Mouse (Mus musculus) heart, postnatal 14 days (tissue): ENCODE measurements around the gene Cald1. TPM values are rescaled to one million over a fixed set of nuclear protein-coding genes. Genes with fewer than 3 reads are reported as not detected.

ENCODE experiments used
- DNase-seq, 2 experiments: peaks; one replicate each; pipeline ENCODE4 v3.0.0; 2021 to 2022
- intact Hi-C: fragments of 180-260 bp; cut with DNase I; formaldehyde crosslinking; loops from one replicate; pipeline ENCODE4 v1.15.1; 2025
- total RNA-seq, 2 experiments: library from RNA; stranded (reverse); gene quantifications; 2 replicates each; pipeline ENCODE4 v1.2.3; 2021

Cald1 gene
- total RNA-seq, 2 experiments from 2014 or later: 56.0 to 59.6 TPM

GRCm38 (mm10) chr6:34743946-34744345, 145.6 kb downstream of the Cald1 start:
- DNase-seq: no peak
- intact Hi-C loops: no loop called here

DNA sequence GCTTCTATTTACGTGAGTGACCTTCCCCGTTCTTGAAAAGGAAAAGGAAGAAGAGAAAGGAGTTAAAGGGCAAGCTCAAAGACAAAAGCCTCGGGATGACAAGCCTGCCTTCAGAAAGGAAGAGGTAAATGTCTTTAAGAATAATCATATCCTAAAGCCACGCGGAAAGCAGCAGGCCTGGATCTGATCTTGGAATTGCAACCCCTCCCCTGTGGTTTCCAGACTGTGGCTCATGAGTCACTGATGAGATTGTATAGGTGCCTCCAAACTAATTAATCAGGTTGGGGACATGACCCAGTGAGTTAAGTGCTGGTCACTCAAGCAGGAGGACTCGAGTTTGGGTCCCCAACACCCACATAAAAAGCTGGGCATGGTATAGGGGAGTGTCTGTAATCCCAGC, 149.5 kb downstream of the Cald1 start:
- intact Hi-C loops: no loop called here
- no peak for DNase-seq

DNA sequence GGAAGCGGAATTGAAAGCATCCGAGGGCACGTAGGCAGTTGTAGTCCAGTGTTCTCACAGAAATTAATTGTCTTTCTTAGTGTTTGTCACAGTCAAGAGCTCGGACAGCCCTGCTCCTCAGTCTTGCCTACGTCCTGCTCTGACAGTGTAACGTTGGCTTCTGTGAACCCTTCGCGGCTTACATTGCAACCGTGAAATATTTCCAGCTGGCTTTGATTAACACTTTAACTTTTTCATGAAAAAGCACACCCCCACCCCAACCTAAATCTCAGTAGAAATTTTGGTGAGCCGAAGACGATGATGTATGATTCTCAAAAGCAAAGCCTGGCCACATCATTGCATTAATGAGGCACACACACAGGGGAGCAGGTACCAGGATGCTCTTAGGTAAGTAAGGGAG, 150.3 kb downstream of the Cald1 start:
- intact Hi-C loops: no loop called here
- DNase-seq: no peak

GRCm38 (mm10) chr6:34749526-34749925, 151.2 kb downstream of the Cald1 start:
- intact Hi-C loops: no loop called here
- DNase-seq: no peak

- intact Hi-C loops: loop anchor here (5.0 kb wide), 1 partner anchor 63 kb away; no protein-coding TSS in a partner anchor
Measured at GRCm38 (mm10) chr6:34750487-34751120, 152.3 kb downstream of the Cald1 start.

DNA sequence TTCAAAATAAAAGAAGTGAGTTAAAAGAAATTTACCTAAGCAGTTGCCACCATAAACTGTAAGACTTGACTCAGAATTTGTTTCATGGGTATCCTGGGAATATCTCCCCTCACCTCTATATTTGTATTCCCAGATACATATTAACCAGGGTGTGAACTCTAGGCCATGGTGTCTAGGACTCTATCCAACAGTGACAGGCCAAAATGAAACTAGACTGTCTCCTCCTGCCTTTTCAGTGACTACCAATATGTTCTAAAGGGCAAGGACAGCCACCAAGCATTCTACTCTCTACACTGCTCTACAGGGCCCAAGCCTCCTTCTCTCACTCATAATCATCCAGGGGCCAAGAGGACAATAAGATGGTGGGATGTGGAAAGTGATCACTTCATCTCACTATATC, 153.3 kb downstream of the Cald1 start:
- intact Hi-C loops: loop anchor here (5.0 kb wide), 1 partner anchor 64 kb away; no protein-coding TSS in a partner anchor
- DNase-seq: no peak

More at GRCm38 (mm10) chr6:34750487-34751120, 152.3 kb downstream of the Cald1 start:
- peak; percentile 22 to 27 for DNase-seq

DNA sequence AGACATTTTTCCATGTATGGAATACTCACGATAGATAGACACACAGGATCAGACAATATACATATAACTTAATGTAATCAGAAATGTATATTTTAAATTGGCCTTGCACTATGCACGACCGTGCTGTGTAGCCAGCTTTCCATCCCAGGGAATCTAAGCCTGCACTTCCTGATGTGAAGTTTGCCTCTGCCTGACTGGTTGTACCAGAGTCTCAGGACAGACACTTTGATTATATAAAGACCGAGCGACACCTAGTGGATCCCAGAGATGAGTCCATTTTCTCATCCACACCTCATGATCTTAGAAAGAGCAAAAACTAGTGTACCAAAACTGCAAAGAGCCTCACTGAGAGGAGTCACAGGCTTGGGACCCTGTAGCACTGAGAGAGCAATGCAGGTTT, 156.1 kb downstream of the Cald1 start:
- intact Hi-C loops: loop anchor here (1.0 to 5.0 kb wide), 3 partner anchors 67 to 240 kb away; no protein-coding TSS in a partner anchor
- DNase-seq: peak; percentile 52 to 71

GRCm38 (mm10) chr6:34758340-34758739, 160.0 kb downstream of the Cald1 start:
- intact Hi-C loops: loop anchor here (5.0 kb wide), 2 partner anchors 161 to 466 kb away; partner anchors contain the start of gene Cald1
- no peak for DNase-seq

DNA sequence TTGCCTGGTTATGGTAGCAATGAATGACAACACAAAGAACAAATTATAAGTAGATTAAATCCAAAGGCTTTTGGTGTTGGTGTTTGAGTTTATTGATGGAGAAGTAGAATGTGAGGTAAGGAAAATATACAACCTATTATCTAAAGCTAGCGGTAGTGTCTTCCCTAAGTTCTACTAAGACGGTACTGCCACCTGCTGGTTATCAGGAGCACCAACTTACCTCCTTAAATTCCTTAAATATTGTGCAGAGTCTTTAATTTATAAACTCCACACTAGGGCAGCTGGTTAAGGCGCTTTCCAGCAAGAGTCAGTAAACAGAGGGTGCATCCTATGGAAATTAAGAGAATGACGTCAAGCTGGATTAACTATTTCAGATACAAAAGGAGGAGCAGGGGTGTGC, 161.7 kb downstream of the Cald1 start:
- intact Hi-C loops: loop anchor here (5.0 kb wide), 1 partner anchor 157 kb away; no protein-coding TSS in a partner anchor
- DNase-seq: peak; percentile 52 to 64

- DNase-seq: no peak
- intact Hi-C loops: no loop called here
Measured at GRCm38 (mm10) chr6:34765721-34766120, 167.4 kb downstream of the Cald1 start.

DNA sequence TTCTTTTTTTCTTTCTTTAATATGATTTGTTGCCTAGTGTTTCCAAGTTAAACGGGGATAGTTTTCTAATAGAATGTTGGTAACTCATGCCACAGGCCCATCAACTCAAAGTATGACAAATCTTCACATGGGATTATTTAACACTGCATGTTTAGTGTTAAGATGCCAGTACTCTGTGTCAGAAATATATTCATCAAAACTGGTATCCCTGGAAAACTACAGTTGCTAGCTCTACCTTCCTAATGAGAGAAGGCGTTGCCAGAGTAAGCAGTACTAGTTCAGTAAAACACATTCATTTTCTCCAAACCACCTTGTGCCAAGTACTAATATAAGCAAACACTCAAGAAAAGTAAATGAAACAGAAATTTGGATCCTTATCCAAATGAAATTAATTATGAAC, 171.7 kb downstream of the Cald1 start:
- no peak for DNase-seq
- intact Hi-C loops: no loop called here

DNA sequence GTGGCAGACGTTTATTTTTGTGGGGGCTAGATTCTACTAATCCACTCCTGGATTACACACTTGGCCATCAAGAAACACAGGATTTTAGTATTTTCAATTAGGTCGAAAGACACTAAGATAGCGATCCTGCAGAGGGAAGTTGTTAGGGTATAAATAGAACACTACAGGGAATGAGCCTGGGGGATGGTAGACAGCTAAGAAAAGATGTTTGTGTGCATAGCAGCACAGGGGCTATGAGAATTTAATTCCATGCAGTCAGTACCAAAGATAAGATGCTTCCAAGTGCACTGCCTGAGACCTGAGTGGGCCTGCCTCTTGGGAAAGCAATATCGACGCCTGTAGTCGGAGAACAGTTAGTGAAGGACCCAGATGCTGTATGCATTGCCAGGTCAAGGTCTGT, 172.2 kb downstream of the Cald1 start:
- DNase-seq: no peak
- intact Hi-C loops: no loop called here

- no peak for DNase-seq
- intact Hi-C loops: loop anchor here (5.0 kb wide), 1 partner anchor 146 kb away; the partner anchor contains the start of gene Stra8
Measured at GRCm38 (mm10) chr6:34776396-34776795, 178.1 kb downstream of the Cald1 start.

- intact Hi-C loops: loop anchor here (5.0 kb wide), 1 partner anchor 145 kb away; the partner anchor contains the start of gene Stra8
- DNase-seq: no peak
Measured at GRCm38 (mm10) chr6:34777094-34777493, 178.8 kb downstream of the Cald1 start.

DNA sequence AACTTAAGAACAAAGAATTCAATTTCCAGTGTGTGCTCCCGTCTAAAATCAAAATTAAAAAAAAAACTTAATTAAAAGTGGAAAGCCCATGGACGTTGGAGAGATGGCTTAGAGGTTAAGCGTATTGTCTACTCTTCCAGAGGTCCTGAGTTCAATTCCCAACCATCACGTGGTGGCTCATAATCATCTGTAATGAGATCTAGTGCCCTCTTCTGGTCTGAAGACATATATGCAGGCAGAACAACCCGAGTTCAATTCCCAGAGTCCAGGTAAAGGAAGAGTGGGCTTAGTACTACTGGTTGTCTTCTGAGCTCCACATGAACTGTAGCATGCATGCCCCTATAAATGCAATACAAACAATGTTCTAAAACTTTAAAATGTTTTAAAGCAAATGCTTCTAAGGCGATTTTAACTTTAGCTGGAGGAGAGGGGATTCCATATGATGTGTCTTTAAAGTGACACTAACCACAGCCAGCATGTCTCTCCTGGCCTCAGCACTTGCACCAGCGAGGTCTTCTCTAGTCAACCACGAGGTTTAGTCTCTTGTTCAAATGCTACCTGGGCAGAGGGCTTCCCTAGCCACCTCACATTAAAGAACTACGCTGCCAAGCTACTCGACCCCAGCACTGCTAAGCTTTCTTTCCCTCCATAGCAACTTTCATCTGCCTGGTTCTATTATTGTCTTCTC, 179.8 kb downstream of the Cald1 start:
- DNase-seq: no peak
- intact Hi-C loops: loop anchor here (5.0 kb wide), 1 partner anchor 144 kb away; the partner anchor contains the start of gene Stra8

DNA sequence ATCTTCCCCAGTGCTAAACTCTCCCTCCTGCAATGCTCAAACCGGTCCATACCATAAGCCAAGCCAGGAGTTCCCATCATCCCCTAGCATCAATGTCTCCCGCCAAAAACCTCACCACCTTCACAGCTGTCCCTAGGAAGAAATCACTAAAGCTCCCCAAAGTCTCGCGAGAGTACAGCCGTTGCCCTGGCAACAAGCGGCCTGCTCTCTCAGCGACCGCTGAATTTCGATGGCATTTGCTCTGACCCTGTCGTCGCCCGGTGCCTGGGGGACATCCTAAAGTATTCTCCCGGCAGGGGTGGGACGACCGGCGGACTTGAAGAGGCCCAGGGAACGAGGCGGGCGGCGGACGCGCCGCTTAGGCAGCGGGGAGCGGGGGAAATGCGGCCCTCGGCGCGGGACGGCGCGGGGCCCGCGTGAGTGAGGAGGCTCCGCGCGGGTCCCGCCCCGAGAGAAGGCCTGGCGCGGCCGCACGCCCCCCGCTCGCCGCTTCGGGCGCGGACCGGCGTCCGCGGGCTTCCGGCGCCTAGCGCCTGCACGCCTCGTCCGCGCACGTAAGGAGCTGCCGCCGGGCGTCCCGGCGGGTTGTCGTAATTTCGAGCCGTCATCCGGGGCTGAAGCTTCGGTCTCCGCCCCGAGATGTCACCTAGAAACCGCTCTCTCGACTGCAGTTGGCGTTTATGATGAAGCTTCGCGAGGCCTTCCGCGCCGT, 182.1 kb downstream of the Cald1 start, which contains the start of gene Agbl3:
Gene Agbl3 (plus strand): TSS at position 202 of the 712 bp plus-strand sequence.
- intact Hi-C loops: loop anchor here (2.0 to 5.0 kb wide), 2 partner anchors 82 to 98 kb away; partner anchors contain the start of genes Cyren and Tmem140

DNA sequence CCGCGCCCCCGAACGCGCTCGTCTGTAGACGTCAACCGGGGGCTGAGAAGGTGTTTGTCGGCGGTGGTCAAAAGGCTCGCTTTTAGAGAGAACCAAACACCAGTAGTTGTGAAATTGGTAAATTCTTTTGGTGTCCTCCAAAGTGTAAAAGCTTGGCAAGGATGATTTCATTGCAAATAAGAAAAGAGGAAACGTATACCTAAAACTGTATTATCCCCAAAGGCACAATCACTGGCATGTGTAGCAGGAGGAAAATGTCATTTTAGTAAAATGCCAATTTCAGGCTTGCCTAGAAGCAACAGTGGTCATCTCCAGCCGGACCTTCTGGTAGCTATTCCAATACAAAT, 182.6 kb downstream of the Cald1 start:
- DNase-seq: no peak
- intact Hi-C loops: loop anchor here (2.0 to 5.0 kb wide), 2 partner anchors 81 to 98 kb away; partner anchors contain the start of genes Cyren and Tmem140

More for the DNA sequence above, 182.1 kb downstream of the Cald1 start, which contains the start of gene Agbl3:
- peak; percentile 95 to 98 for DNase-seq

DNA sequence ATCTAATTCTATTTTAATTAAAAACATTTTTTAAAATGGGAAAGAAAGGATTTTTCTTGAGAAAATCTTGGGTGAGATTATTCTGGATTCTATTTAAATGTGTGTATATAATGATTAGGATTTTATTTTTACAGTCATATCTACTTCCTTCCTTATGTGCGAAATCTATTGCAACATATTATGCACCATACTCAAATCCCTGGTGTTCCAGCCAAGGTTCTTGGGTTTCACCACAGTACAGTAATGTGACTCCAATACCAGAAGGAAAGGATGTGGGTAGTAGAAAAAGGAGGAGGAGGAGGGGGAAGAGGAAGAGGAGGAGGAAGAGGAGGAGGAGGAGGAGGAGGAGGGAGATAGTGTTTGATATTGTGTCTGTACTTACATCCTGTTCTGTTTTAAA, 184.2 kb downstream of the Cald1 start:
- no peak for DNase-seq
- intact Hi-C loops: loop anchor here (5.0 kb wide), 1 partner anchor 80 kb away; the partner anchor contains the start of gene Tmem140

GRCm38 (mm10) chr6:34796881-34797280, 198.6 kb downstream of the Cald1 start:
- intact Hi-C loops: no loop called here
- peak in 1 of 2 experiments; percentile 13 for DNase-seq

- DNase-seq: no peak
- intact Hi-C loops: no loop called here
Measured at GRCm38 (mm10) chr6:34797887-34798286, 199.6 kb downstream of the Cald1 start.
